Mouse (Mus musculus) cerebellum, adult 2 months (tissue): ENCODE measurements around the gene Olfr1137.

Experiments
- CTCF ChIP-seq: fragments of 200-500 bp; IDR thresholded peaks from 2 replicates; pipeline ENCODE4 v1.5.1; 2011; ENCODE audit warnings: low read depth, mild to moderate bottlenecking, control low read depth, low read length, moderate library complexity, borderline replicate concordance; ENCODE audit not compliant: insufficient read depth
- POLR2A ChIP-seq: fragments of 200-500 bp; IDR thresholded peaks from 2 replicates; pipeline ENCODE4 v1.6.1; 2011; ENCODE audit warnings: low read length, control low read depth, borderline replicate concordance; ENCODE audit not compliant: insufficient read depth

- TF ChIP-seq POLR2A (no peak), CTCF (no peak)
Measured at GRCm38 (mm10) chr2:87713079-87713478, at the start of gene Olfr1137.
